Mouse (Mus musculus) retina, adult 2 months (tissue): Measurements from ENCODE around the gene Emcn.

Experiments
- DNase-seq: peaks from one replicate; pipeline ENCODE4 v3.0.0-alpha.2; 2012; ENCODE audit warnings: low read depth, low spot score

Emcn gene

GRCm38 (mm10) chr3:137415451-137416086 lies 74.7 kb downstream of the Emcn start:
- no peak for DNase-seq

GRCm38 (mm10) chr3:137418636-137419035 lies 77.8 kb downstream of the Emcn start:
- DNase-seq: peak; percentile 11

- no peak for DNase-seq
Measured at GRCm38 (mm10) chr3:137429516-137429915, 88.6 kb downstream of the Emcn start.

- DNase-seq: no peak
Measured at GRCm38 (mm10) chr3:137464902-137465629, 124.2 kb downstream of the Emcn start.

GRCm38 (mm10) chr3:137465953-137466352 lies 125.1 kb downstream of the Emcn start:
- DNase-seq: no peak

- no peak for DNase-seq
Measured at GRCm38 (mm10) chr3:137466766-137467165, 125.9 kb downstream of the Emcn start.

- no peak for DNase-seq
Measured at GRCm38 (mm10) chr3:137467386-137467785, 126.5 kb downstream of the Emcn start.

GRCm38 (mm10) chr3:137472145-137472544 lies 131.3 kb downstream of the Emcn start:
- no peak for DNase-seq

- no peak for DNase-seq
Measured at GRCm38 (mm10) chr3:137479761-137480339, 139.0 kb downstream of the Emcn start.

- no peak for DNase-seq
Measured at GRCm38 (mm10) chr3:137481157-137481556, 140.3 kb downstream of the Emcn start.
